9 mouse cellular contexts compared by ENCODE assay signal in the genomic region with DNA sequence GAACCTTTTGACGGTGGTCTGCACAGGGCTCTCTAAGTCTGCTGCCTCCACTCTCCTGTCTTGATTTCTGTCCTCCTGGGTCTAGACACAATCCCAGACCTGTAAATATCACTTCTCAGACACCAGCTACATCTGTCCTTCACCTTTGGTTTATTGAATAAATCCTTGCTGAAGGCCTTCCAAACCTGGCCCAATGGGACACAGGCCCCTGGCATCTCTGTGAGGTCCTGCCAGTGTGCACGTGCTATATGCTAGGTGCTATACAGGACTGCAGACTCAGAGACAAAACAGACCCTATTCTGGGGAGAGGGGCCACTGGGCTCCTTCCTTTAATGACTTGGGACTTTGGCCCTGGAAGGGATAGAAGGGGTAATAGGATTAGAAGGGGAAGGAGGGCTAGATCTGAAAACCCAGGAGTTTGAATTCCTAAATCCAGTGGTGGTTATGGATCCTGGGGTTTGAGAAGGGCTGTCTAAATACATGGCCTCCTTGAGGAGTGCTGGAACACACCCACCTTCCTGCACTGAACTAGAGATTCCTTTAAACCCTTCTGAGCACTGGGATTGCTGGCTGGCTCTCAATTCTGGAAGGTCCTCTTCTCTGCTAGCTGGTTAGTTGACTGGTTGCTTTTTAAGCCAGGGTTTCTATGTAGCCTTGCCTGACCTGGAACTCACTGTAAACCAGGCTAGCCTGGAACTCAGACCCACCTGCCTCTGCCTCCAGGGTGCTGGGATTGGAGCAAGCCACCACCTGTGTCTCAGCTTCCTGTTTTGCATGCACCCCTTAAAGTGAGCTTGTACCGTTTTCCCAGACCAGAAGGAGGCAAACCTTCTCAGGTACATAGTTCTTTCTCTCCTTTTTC. TPM values are rescaled to one million over a fixed set of nuclear protein-coding genes. Genes with fewer than 3 reads are reported as not detected.
A peak's percentile ranks its signal among the peaks of the same experiment; 100 is the strongest.
DNase-seq lines count a peak whose midpoint lies in the region; ATAC-seq and TF ChIP-seq lines count a peak whose summit lies in the region.
"Had no signal": no experiment of that assay in that cellular context is flagged by ENCODE, and none has a peak within 500 bp of the region (broad histone marks: within the 10 kb centered on the region; RNA-seq: fewer than 3 reads in every experiment).

No protein-coding gene starts in this region.

- no peak for TF ChIP-seq EP300 in heart, postnatal 0 days (IDR thresholded peaks at IDR 0.05; ENCODE audit: low read depth)

- peak overlapping the region; percentile 32; the same call in 1 of the 2 replicates for H3K27ac ChIP-seq in heart, postnatal 0 days (ENCODE audit: low read depth)
- 0 out of 2 replicates have a peak overlapping the region, but pooled peaks have one; percentile 1 for H3K27ac ChIP-seq in forebrain, embryonic 14.5 days (ENCODE audit: low read depth, low read length)
- peak overlapping the region; percentile 75; the same call in 1 of the 2 replicates for H3K27ac ChIP-seq in midbrain, embryonic 13.5 days
- H3K27ac ChIP-seq in gastrocnemius, adult 2 months, result no peak overlapping the region; the same call in 1 of the 2 replicates

- no peak for TF ChIP-seq CTCF in heart, postnatal 0 days (IDR thresholded peaks at IDR 0.05; ENCODE audit: low read depth)
- no peak for TF ChIP-seq CTCF in gastrocnemius, adult 2 months (IDR thresholded peaks at IDR 0.05)

- DNase-seq in heart, postnatal 0 days (ENCODE audit: low spot score), result no peak
- no peak for DNase-seq in heart, postnatal 25 days (ENCODE audit: low spot score)
- peak; percentile 40 to 43 for DNase-seq in B cell, adult 2 months
- no peak for DNase-seq in forebrain, embryonic 14.5 days (ENCODE audit: low spot score)
- no peak for DNase-seq in gastrocnemius, adult 2 months
- DNase-seq in right cerebral cortex, postnatal 14 days, result no peak
- DNase-seq: layer of hippocampus, postnatal 36 days had no signal

- intact Hi-C loops in heart, postnatal 25 days (cut with DNase I), result no loop called here
- intact Hi-C loops in gastrocnemius, adult 2 months (cut with DNase I), result no loop called here

- no peaks in the 10 kb centered on the region for H3K9me3 ChIP-seq in heart, postnatal 0 days (replicated peaks; ENCODE audit: control insufficient read depth, low read length)
- H3K9me3 ChIP-seq in forebrain, embryonic 14.5 days (replicated peaks; ENCODE audit: control insufficient read depth, low read length), result no peaks in the 10 kb centered on the region
- no peaks in the 10 kb centered on the region for H3K9me3 ChIP-seq in midbrain, embryonic 13.5 days

- 69% methylated on average over 3 of the region's 3 CpGs for WGBS in heart, postnatal 0 days
- 53% methylated on average over 3 of the region's 3 CpGs for WGBS in forebrain, embryonic 14.5 days
- WGBS in midbrain, embryonic 13.5 days, result 42% methylated on average over 3 of the region's 3 CpGs

- H3K9ac ChIP-seq in heart, postnatal 0 days (replicated peaks; ENCODE audit: low read depth, low read length), result no peak overlapping the region
- no peak overlapping the region for H3K9ac ChIP-seq in forebrain, embryonic 14.5 days (ENCODE audit: low read length)
- H3K9ac ChIP-seq in midbrain, embryonic 13.5 days (replicated peaks), result no peak overlapping the region

- H3K4me2 ChIP-seq in heart, postnatal 0 days (ENCODE audit: low read depth, low read length), result no peak overlapping the region
- no peak overlapping the region for H3K4me2 ChIP-seq in forebrain, embryonic 14.5 days (ENCODE audit: low read length)
- no peak overlapping the region for H3K4me2 ChIP-seq in midbrain, embryonic 13.5 days (replicated peaks)

- ATAC-seq in heart, postnatal 0 days (ENCODE audit: insufficient read depth, low read depth), result no peak
- ATAC-seq in forebrain, embryonic 14.5 days, result no peak
- no peak for ATAC-seq in midbrain, embryonic 13.5 days
- no peak for ATAC-seq in erythroblast, adult 5-6 weeks (replicated peaks; ENCODE audit: low FRiP score, poor library complexity, severe bottlenecking)

- H3K4me1 ChIP-seq in heart, postnatal 0 days (ENCODE audit: control insufficient read depth, insufficient read depth), result peaks cover 17% of the 10 kb centered on the region
- H3K4me1 ChIP-seq in forebrain, embryonic 14.5 days (ENCODE audit: control insufficient read depth, insufficient read depth, low read length), result peaks cover 14% of the 10 kb centered on the region
- peaks cover 31% of the 10 kb centered on the region for H3K4me1 ChIP-seq in midbrain, embryonic 13.5 days (replicated peaks)

- no peak overlapping the region for H3K4me3 ChIP-seq in heart, postnatal 0 days (ENCODE audit: low read depth, low read length)
- no peak overlapping the region for H3K4me3 ChIP-seq in forebrain, embryonic 14.5 days (ENCODE audit: low read depth, low read length)
- H3K4me3 ChIP-seq in midbrain, embryonic 13.5 days (replicated peaks), result no peak overlapping the region
- no peak overlapping the region for H3K4me3 ChIP-seq in gastrocnemius, adult 2 months

- no peaks in the 10 kb centered on the region for H3K27me3 ChIP-seq in heart, postnatal 0 days (ENCODE audit: control insufficient read depth, insufficient read depth, low read length)
- H3K27me3 ChIP-seq in forebrain, embryonic 14.5 days (replicated peaks; ENCODE audit: control insufficient read depth, insufficient read depth, low read length), result no peaks in the 10 kb centered on the region
- H3K27me3 ChIP-seq in midbrain, embryonic 13.5 days, result no peaks in the 10 kb centered on the region

- peaks cover 49% of the 10 kb centered on the region for H3K36me3 ChIP-seq in heart, postnatal 0 days (replicated peaks; ENCODE audit: control insufficient read depth, insufficient read depth, low read length)
- H3K36me3 ChIP-seq in forebrain, embryonic 14.5 days (ENCODE audit: control insufficient read depth, insufficient read depth, low read length), result peaks cover 49% of the 10 kb centered on the region
- H3K36me3 ChIP-seq in midbrain, embryonic 13.5 days, result peaks cover 50% of the 10 kb centered on the region

RNA-seq across cellular contexts. Expression of a gene that starts 15.4 kb away (rescaled TPM):
- total RNA-seq in heart, postnatal 0 days (2014; rRNA removed; ENCODE audit: low replicate concordance), result 35.9 and 48.3 TPM in 2 replicates
- 14.3 and 14.6 TPM in 2 replicates for polyA plus RNA-seq in heart, postnatal 0 days (2015; fragmentation: Nextera tagmentation; extraction: Ambion mirVana)
- total RNA-seq in heart, postnatal 25 days (2021), result 10 to 100 TPM; 37.3 to 40.6 TPM
- polyA plus RNA-seq in forebrain, embryonic 14.5 days (2014; fragmentation: Nextera tagmentation; extraction: Ambion mirVana), result 23.0 and 24.8 TPM in 2 replicates
- polyA plus RNA-seq in midbrain, embryonic 13.5 days (2015; fragmentation: Nextera tagmentation; extraction: Ambion mirVana), result 27.7 and 33.0 TPM in 2 replicates
- 10 to 100 TPM; 20.2 to 20.7 TPM for total RNA-seq in gastrocnemius, adult 2 months (2021)
- 5.4 and 6.1 TPM in 2 replicates for total RNA-seq in erythroblast, adult 5-6 weeks (2015; ENCODE audit: low replicate concordance)
- 2.0 and 6.4 TPM in 2 replicates for total RNA-seq in erythroblast, adult 5-6 weeks (2017; ENCODE audit: low replicate concordance)

RNA-seq across cellular contexts. Expression of a gene that starts 56.1 kb away (rescaled TPM):
- 37.2 and 38.2 TPM in 2 replicates for total RNA-seq in heart, postnatal 0 days (2014; rRNA removed; ENCODE audit: low replicate concordance)
- polyA plus RNA-seq in heart, postnatal 0 days (2015; fragmentation: Nextera tagmentation; extraction: Ambion mirVana), result 79.5 and 80.6 TPM in 2 replicates
- total RNA-seq in heart, postnatal 25 days (2021), result 10 to 100 TPM; 33.2 to 37.0 TPM
- polyA plus RNA-seq in forebrain, embryonic 14.5 days (2014; fragmentation: Nextera tagmentation; extraction: Ambion mirVana), result 159 and 164 TPM in 2 replicates
- 226 and 238 TPM in 2 replicates for polyA plus RNA-seq in midbrain, embryonic 13.5 days (2015; fragmentation: Nextera tagmentation; extraction: Ambion mirVana)
- 10 to 100 TPM; 64.0 to 67.7 TPM for total RNA-seq in gastrocnemius, adult 2 months (2021)
- total RNA-seq in erythroblast, adult 5-6 weeks (2015; ENCODE audit: low replicate concordance), result 4.2 and 5.9 TPM in 2 replicates
- 3.2 and 4.2 TPM in 2 replicates for total RNA-seq in erythroblast, adult 5-6 weeks (2017; ENCODE audit: low replicate concordance)

RNA-seq across cellular contexts. Expression of a gene that starts 56.3 kb away (rescaled TPM):
- 4.2 and 5.9 TPM in 2 replicates for total RNA-seq in heart, postnatal 0 days (2014; rRNA removed; ENCODE audit: low replicate concordance)
- 4.6 and 5.1 TPM in 2 replicates for polyA plus RNA-seq in heart, postnatal 0 days (2015; fragmentation: Nextera tagmentation; extraction: Ambion mirVana)
- 1 to 10 TPM; 3.1 to 4.2 TPM for total RNA-seq in heart, postnatal 25 days (2021)
- 6.8 and 8.0 TPM in 2 replicates for polyA plus RNA-seq in forebrain, embryonic 14.5 days (2014; fragmentation: Nextera tagmentation; extraction: Ambion mirVana)
- polyA plus RNA-seq in midbrain, embryonic 13.5 days (2015; fragmentation: Nextera tagmentation; extraction: Ambion mirVana), result 10.3 and 11.9 TPM in 2 replicates
- 1 to 10 TPM; 3.2 to 3.7 TPM for total RNA-seq in gastrocnemius, adult 2 months (2021)
- 1.9 TPM in 2 replicates for total RNA-seq in erythroblast, adult 5-6 weeks (2015; ENCODE audit: low replicate concordance)
- total RNA-seq in erythroblast, adult 5-6 weeks (2017; ENCODE audit: low replicate concordance), result 2.9 and 3.9 TPM in 2 replicates

Comparison
In these comparisons a context has a peak if more than half of its experiments do, and no peak if none do; other contexts are left out.
1. DNase-seq: peak in B cell, adult 2 months (2 of 2); none in heart, postnatal 0 days (single experiment), heart, postnatal 25 days (single experiment), forebrain, embryonic 14.5 days (single experiment), gastrocnemius, adult 2 months (single experiment) and right cerebral cortex, postnatal 14 days (single experiment).